Mouse (Mus musculus) CH12.LX (cell line): ENCODE results near the gene Ddx46. TPM values are rescaled to one million over a fixed set of nuclear protein-coding genes. Genes with fewer than 3 reads are reported as not detected.

Source experiments
- DNase-seq: peaks from one replicate; pipeline ENCODE4 v3.0.0-alpha.2; 2013; ENCODE audit errors: extremely low read depth
- H3K27ac ChIP-seq: 2 replicates; pipeline ENCODE4 v1.5.1; 2012; ENCODE audit warnings: low read depth, mild to moderate bottlenecking, control low read depth, moderate library complexity; ENCODE audit not compliant: insufficient read depth
- H3K27me3 ChIP-seq: replicated peaks from 2 replicates; pipeline ENCODE3; 2012; ENCODE audit warnings: inconsistent platforms
- H3K36me3 ChIP-seq, 2 experiments: replicated peaks in 1 of 2; 2 replicates each; pipeline versions ENCODE3 to v1.6.1; 2012; ENCODE audit warnings: inconsistent platforms in 1 of 2, low read length in 1 of 2, mild to moderate bottlenecking in 1 of 2, mixed read lengths in 1 of 2, moderate library complexity in 1 of 2; ENCODE audit not compliant: control insufficient read depth in 1 of 2, insufficient read depth in 1 of 2
- H3K4me1 ChIP-seq, 2 experiments: 2 replicates each; pipeline ENCODE4 v1.6.1; 2012; ENCODE audit warnings: inconsistent platforms in 1 of 2, moderate library complexity in 1 of 2; ENCODE audit not compliant: insufficient read depth in 2 of 2, control insufficient read depth in 1 of 2
- H3K4me2 ChIP-seq: 2 replicates; pipeline ENCODE4 v1.6.1; 2012; ENCODE audit warnings: low read depth, mild to moderate bottlenecking, control low read depth; ENCODE audit not compliant: poor library complexity, insufficient read depth, severe bottlenecking
- H3K4me3 ChIP-seq, 3 experiments: fragments of 150-350 bp in 1 of 3; sonication (generic) in 1 of 3; replicated peaks in 1 of 3; 2 replicates each; pipeline versions ENCODE3 to v1.5.1; 2011 to 2012; ENCODE audit warnings: low read depth in 2 of 3, low read length in 2 of 3, mild to moderate bottlenecking in 2 of 3, moderate library complexity in 2 of 3, control low read depth in 1 of 3, improper control_type of control experiment in 1 of 3, inconsistent platforms in 1 of 3, mixed read lengths in 1 of 3; ENCODE audit not compliant: poor library complexity in 1 of 3
- H3K79me2 ChIP-seq: replicated peaks from 2 replicates; pipeline ENCODE4 v1.6.1; 2012; ENCODE audit warnings: mild to moderate bottlenecking, moderate library complexity; ENCODE audit not compliant: control insufficient read depth, poor library complexity, insufficient read depth, severe bottlenecking; ENCODE audit errors: extremely low read depth
- H3K9ac ChIP-seq: 2 replicates; pipeline ENCODE4 v1.6.1; 2012; ENCODE audit warnings: low read depth, mild to moderate bottlenecking, control low read depth, moderate library complexity; ENCODE audit not compliant: insufficient read depth
- H3K9me3 ChIP-seq: replicated peaks from 2 replicates; pipeline ENCODE3; 2012; ENCODE audit warnings: low read length, inconsistent platforms, mixed read lengths
- BHLHE40 ChIP-seq: IDR thresholded peaks from 2 replicates; pipeline ENCODE4 v1.6.1; 2011; ENCODE audit warnings: mild to moderate bottlenecking, low read depth, low read length, improper control_type of control experiment
- CHD1 ChIP-seq: IDR thresholded peaks from 2 replicates; pipeline ENCODE4 v1.6.1; 2012; ENCODE audit warnings: low read depth, low read length, improper control_type of control experiment, inconsistent platforms
- E2F4 ChIP-seq: IDR thresholded peaks from 2 replicates; pipeline ENCODE4 v1.6.1; 2011; ENCODE audit warnings: low read depth, low read length, improper control_type of control experiment; ENCODE audit not compliant: insufficient replicate concordance
- ETS1 ChIP-seq: conservative IDR thresholded peaks from 2 replicates; pipeline ENCODE4 v1.6.1; 2012; ENCODE audit warnings: low read depth, mild to moderate bottlenecking, inconsistent platforms, low read length, improper control_type of control experiment, moderate library complexity
- MAZ ChIP-seq: IDR thresholded peaks from 2 replicates; pipeline ENCODE4 v1.6.1; 2012; ENCODE audit warnings: low read depth, mild to moderate bottlenecking, inconsistent platforms, low read length, improper control_type of control experiment, moderate library complexity
- MEF2A ChIP-seq: IDR thresholded peaks from 2 replicates; pipeline ENCODE4 v1.6.1; 2014; ENCODE audit warnings: low read depth, mild to moderate bottlenecking, inconsistent platforms, low read length, improper control_type of control experiment, borderline replicate concordance
- MYC ChIP-seq: IDR thresholded peaks from 2 replicates; pipeline ENCODE4 v1.6.1; 2011; ENCODE audit warnings: low read depth, mild to moderate bottlenecking, improper control_type of control experiment, low read length
- NELFE ChIP-seq: IDR thresholded peaks from 2 replicates; pipeline ENCODE4 v1.6.1; 2011; ENCODE audit warnings: low read depth, low read length, improper control_type of control experiment
- RAD21 ChIP-seq: IDR thresholded peaks from 2 replicates; pipeline ENCODE4 v1.6.1; 2011; ENCODE audit warnings: low read depth, mild to moderate bottlenecking, low read length, improper control_type of control experiment, moderate library complexity
- SMC3 ChIP-seq: IDR thresholded peaks from 2 replicates; pipeline ENCODE4 v1.6.1; 2011; ENCODE audit warnings: low read depth, low read length, improper control_type of control experiment
- USF2 ChIP-seq: conservative IDR thresholded peaks from 2 replicates; pipeline ENCODE4 v1.6.1; 2011; ENCODE audit warnings: low read depth, low read length, improper control_type of control experiment
- ZKSCAN1 ChIP-seq: IDR thresholded peaks from 2 replicates; pipeline ENCODE4 v1.6.1; 2012; ENCODE audit warnings: low read depth, inconsistent platforms, low read length, improper control_type of control experiment, borderline replicate concordance
- dilution Hi-C: fragments of 300-500 bp; cut with MboI; formaldehyde crosslinking; loops from 2 replicates; pipeline ENCODE4 v1.14.3; 2020; ENCODE audit warnings: low sequenced_read_pairs; ENCODE audit not compliant: extremely low pct_unique_long_range_greater_than_20kb, extremely low pct_ligation_motif_present
- in situ Hi-C: fragments of 300-500 bp; cut with MboI; formaldehyde crosslinking; loops from 3 replicates; pipeline ENCODE4 v1.14.3; 2019; ENCODE audit warnings: low sequenced_read_pairs, low pct_ligation_motif_present, low pct_unique_long_range_greater_than_20kb, mixed read lengths
- polyA plus RNA-seq: library from polyadenylated mRNA; unstranded; fragments of >175 nt; gene quantifications from 2 replicates; pipeline ENCODE4 v1.2.1, GENCODE M21; 2012; ENCODE audit warnings: low read depth; ENCODE audit not compliant: insufficient read length
- total RNA-seq, 2 experiments: library from RNA; depleted of rRNA; stranded (reverse); fragments of 300-350 nt in 1 of 2; fragments of >200 nt in 1 of 2; gene quantifications; 2 replicates each; pipeline ENCODE4 v1.2.3; 2012 to 2014

Gene Ddx46
- total and polyA plus RNA-seq, 3 experiments: 35.4 to 103 (median 36.1) TPM

DNA sequence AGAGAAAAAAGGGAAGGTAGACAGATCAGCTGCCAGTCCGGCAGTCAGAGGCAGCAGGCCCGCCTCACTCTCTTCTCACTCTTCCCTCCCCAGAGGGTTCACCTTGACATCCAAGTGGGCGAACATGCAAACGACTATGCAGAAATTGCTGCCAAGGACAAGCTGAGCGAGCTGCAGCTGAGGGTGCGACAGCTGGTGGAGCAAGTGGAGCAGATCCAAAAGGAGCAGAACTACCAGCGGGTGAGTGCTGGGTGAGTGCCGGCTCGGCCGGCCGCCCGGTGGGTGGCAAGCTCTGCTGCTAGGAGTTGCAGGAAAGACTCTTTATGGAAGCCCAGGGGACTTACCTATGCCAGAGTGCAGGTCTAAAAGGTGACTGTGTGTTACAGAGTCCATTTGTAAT is 39.5 kb upstream of the Ddx46 start:
- dilution Hi-C loops: no loop called here
- no peak for TF ChIP-seq MEF2A
- TF ChIP-seq BHLHE40: no peak
- TF ChIP-seq NELFE: no peak
- TF ChIP-seq MYC: no peak
- no peak for TF ChIP-seq RAD21
- no peak for TF ChIP-seq SMC3
- no peak for TF ChIP-seq E2F4
- TF ChIP-seq CHD1: no peak
- TF ChIP-seq ZKSCAN1: no peak
- TF ChIP-seq MAZ: no peak
- TF ChIP-seq ETS1: no peak
- Histone ChIP-seq H3K9ac (no peak overlapping the region), H3K79me2 (peaks cover 22% of the 10 kb centered on the region), H3K9me3 (peaks cover 2% of the 10 kb centered on the region), H3K4me2 (no peak overlapping the region), H3K4me1 (peaks cover 7 to 28% of the 10 kb centered on the region in 2 experiments; a peak in 3 of 4 replicates), H3K36me3 (peaks cover 32 to 42% of the 10 kb centered on the region in 2 experiments), H3K4me3 (no peak overlapping the region), H3K27me3 (peaks cover 6% of the 10 kb centered on the region), H3K27ac (no peak overlapping the region)
- DNase-seq: no peak
- in situ Hi-C loops: no loop called here

- no peak for DNase-seq
- Histone ChIP-seq H3K4me1 (peaks cover 7 to 38% of the 10 kb centered on the region in 2 experiments; a peak in 3 of 4 replicates), H3K4me3 (no peak overlapping the region), H3K27ac (no peak overlapping the region), H3K79me2 (peaks cover 22% of the 10 kb centered on the region), H3K27me3 (no peaks in the 10 kb centered on the region), H3K36me3 (peaks cover 32 to 42% of the 10 kb centered on the region in 2 experiments), H3K4me2 (no peak overlapping the region), H3K9ac (no peak overlapping the region), H3K9me3 (peaks cover 2% of the 10 kb centered on the region)
- no peak for TF ChIP-seq USF2
- dilution Hi-C loops (no loop called here), in situ Hi-C loops (no loop called here)
Observed at GRCm38 (mm10) chr13:55596802-55597201, 38.0 kb upstream of the Ddx46 start.
